Mouse (Mus musculus): Measurements from ENCODE around the gene Ptpdc1. TPM values are rescaled to one million over a fixed set of nuclear protein-coding genes. Genes with fewer than 3 reads are reported as not detected.

The Ptpdc1 gene
- polyA plus RNA-seq, 1 experiment from 2014 or later: 15.6 TPM

DNA sequence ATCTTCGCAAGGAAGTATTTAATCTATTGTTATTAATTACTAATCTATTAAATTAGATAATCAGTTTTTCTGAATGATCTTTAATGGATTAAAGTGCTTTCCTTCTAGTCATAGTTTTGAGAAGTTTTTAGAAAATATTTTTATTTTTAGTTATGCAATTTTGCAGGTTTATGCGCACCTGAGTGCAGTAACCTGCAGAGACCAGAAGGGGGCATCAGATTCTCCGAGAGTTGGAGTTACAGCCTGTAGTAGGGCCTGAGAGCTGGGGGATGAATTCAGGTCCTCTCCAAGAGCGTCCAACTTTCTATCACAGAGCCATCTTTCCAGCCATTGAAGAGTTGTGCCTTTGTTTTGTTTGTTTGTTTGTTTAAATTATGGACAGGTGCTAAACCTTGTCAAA lies 21.2 kb upstream of the Ptpdc1 start:
- no peaks in the 10 kb centered on the region for H3K9me3 ChIP-seq (ENCODE audit: control insufficient read depth, low read length)
- H3K9ac ChIP-seq (ENCODE audit: low read depth, low read length): no peak overlapping the region
- 90% methylated on average over 4 of the region's 4 CpGs for WGBS
- no peak for DNase-seq (ENCODE audit: low spot score)
- no peak overlapping the region for H3K4me2 ChIP-seq (ENCODE audit: low read depth, low read length)
- ATAC-seq (ENCODE audit: low read depth): no peak
- no peak overlapping the region for H3K27ac ChIP-seq (replicated peaks; ENCODE audit: low read depth, low read length)
- H3K36me3 ChIP-seq (ENCODE audit: control insufficient read depth, insufficient read depth, low read length): no peaks in the 10 kb centered on the region
- H3K4me3 ChIP-seq (ENCODE audit: low read depth, low read length): no peak overlapping the region
- H3K4me1 ChIP-seq (ENCODE audit: control insufficient read depth, insufficient read depth, low read length): no peaks in the 10 kb centered on the region
- no peaks in the 10 kb centered on the region for H3K27me3 ChIP-seq (replicated peaks; ENCODE audit: control insufficient read depth, insufficient read depth, low read length)

DNA sequence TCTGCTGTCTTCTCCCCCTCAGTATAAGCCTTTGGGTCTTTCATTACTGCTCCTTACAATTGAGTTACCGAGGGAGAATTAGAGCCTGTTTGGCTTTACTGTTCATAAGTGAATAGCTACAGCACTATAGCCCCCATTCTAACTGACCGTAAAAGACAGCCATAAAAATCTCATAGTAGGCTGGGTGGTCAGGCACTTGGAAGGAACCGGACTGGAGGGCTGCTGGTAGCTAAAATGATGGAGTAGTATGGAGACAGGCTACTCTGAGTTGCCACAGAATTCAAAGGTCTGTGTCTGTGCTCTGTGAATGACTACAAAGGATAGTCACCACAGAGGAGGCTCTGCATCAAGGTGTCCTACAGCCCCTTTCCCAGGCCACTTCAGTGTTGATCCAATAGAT lies 18.5 kb upstream of the Ptpdc1 start:
- 83% methylated on average over 3 of the region's 3 CpGs for WGBS
- H3K9me3 ChIP-seq (ENCODE audit: control insufficient read depth, low read length): no peaks in the 10 kb centered on the region
- H3K36me3 ChIP-seq (ENCODE audit: control insufficient read depth, insufficient read depth, low read length): no peaks in the 10 kb centered on the region
- H3K27ac ChIP-seq (replicated peaks; ENCODE audit: low read depth, low read length): no peak overlapping the region
- H3K9ac ChIP-seq (ENCODE audit: low read depth, low read length): no peak overlapping the region
- H3K4me3 ChIP-seq (ENCODE audit: low read depth, low read length): no peak overlapping the region
- DNase-seq (ENCODE audit: low spot score) (no peak), ATAC-seq (ENCODE audit: low read depth) (no peak)
- H3K4me1 ChIP-seq (ENCODE audit: control insufficient read depth, insufficient read depth, low read length): no peaks in the 10 kb centered on the region
- no peak overlapping the region for H3K4me2 ChIP-seq (ENCODE audit: low read depth, low read length)
- no peaks in the 10 kb centered on the region for H3K27me3 ChIP-seq (replicated peaks; ENCODE audit: control insufficient read depth, insufficient read depth, low read length)

DNA sequence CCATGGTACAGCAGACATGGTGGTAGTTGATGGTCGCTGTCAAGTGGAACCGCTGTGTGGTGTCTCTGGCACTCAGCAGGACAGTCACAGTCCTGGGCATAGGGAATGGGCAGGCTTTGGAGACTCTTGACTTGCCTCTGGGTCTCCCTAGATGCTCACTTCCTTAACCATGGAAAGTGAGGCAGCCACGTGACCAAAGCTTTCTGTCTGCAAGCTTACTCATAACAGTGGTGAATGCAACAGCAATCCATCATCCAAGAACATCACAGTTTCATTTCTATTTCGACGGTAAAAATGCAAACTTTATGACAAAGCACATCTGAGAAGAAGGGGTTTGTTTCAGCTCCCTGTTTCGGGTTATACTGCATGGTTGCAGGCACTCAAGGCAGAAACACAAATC lies 17.6 kb upstream of the Ptpdc1 start:
- Histone ChIP-seq H3K4me2 (ENCODE audit: low read depth, low read length) (no peak overlapping the region), H3K4me1 (ENCODE audit: control insufficient read depth, insufficient read depth, low read length) (no peaks in the 10 kb centered on the region), H3K36me3 (ENCODE audit: control insufficient read depth, insufficient read depth, low read length) (no peaks in the 10 kb centered on the region), H3K4me3 (ENCODE audit: low read depth, low read length) (no peak overlapping the region), H3K27ac (replicated peaks; ENCODE audit: low read depth, low read length) (no peak overlapping the region), H3K27me3 (replicated peaks; ENCODE audit: control insufficient read depth, insufficient read depth, low read length) (no peaks in the 10 kb centered on the region), H3K9ac (ENCODE audit: low read depth, low read length) (no peak overlapping the region), H3K9me3 (ENCODE audit: control insufficient read depth, low read length) (no peaks in the 10 kb centered on the region)
- WGBS: 86% methylated on average over 6 of the region's 6 CpGs
- no peak for ATAC-seq (ENCODE audit: low read depth)
- no peak for DNase-seq (ENCODE audit: low spot score)

- Histone ChIP-seq H3K4me3 (ENCODE audit: low read depth, low read length) (no peak overlapping the region), H3K9me3 (ENCODE audit: control insufficient read depth, low read length) (no peaks in the 10 kb centered on the region), H3K36me3 (ENCODE audit: control insufficient read depth, insufficient read depth, low read length) (no peaks in the 10 kb centered on the region), H3K27me3 (replicated peaks; ENCODE audit: control insufficient read depth, insufficient read depth, low read length) (no peaks in the 10 kb centered on the region), H3K4me2 (ENCODE audit: low read depth, low read length) (no peak overlapping the region), H3K27ac (replicated peaks; ENCODE audit: low read depth, low read length) (no peak overlapping the region), H3K9ac (ENCODE audit: low read depth, low read length) (no peak overlapping the region), H3K4me1 (ENCODE audit: control insufficient read depth, insufficient read depth, low read length) (no peaks in the 10 kb centered on the region)
- DNase-seq (ENCODE audit: low spot score): peak; percentile 87
- ATAC-seq (ENCODE audit: low read depth): peak; percentile 60; the same call in 1 of the 2 replicates
Observed at GRCm38 (mm10) chr13:48639570-48639969, 14.1 kb upstream of the Ptpdc1 start.

- no peak overlapping the region for H3K4me2 ChIP-seq (ENCODE audit: low read depth, low read length)
- H3K27ac ChIP-seq (replicated peaks; ENCODE audit: low read depth, low read length): no peak overlapping the region
- H3K36me3 ChIP-seq (ENCODE audit: control insufficient read depth, insufficient read depth, low read length): no peaks in the 10 kb centered on the region
- no peaks in the 10 kb centered on the region for H3K4me1 ChIP-seq (ENCODE audit: control insufficient read depth, insufficient read depth, low read length)
- H3K27me3 ChIP-seq (replicated peaks; ENCODE audit: control insufficient read depth, insufficient read depth, low read length): no peaks in the 10 kb centered on the region
- ATAC-seq (ENCODE audit: low read depth): no peak
- no peaks in the 10 kb centered on the region for H3K9me3 ChIP-seq (ENCODE audit: control insufficient read depth, low read length)
- DNase-seq (ENCODE audit: low spot score): no peak
- 43% methylated on average over 2 of the region's 2 CpGs for WGBS
- H3K9ac ChIP-seq (ENCODE audit: low read depth, low read length): no peak overlapping the region
- no peak overlapping the region for H3K4me3 ChIP-seq (ENCODE audit: low read depth, low read length)
Observed at GRCm38 (mm10) chr13:48637706-48638105, 12.2 kb upstream of the Ptpdc1 start.

- WGBS: 74% methylated on average over 5 of the region's 5 CpGs
- no peak for ATAC-seq (ENCODE audit: low read depth)
Observed at GRCm38 (mm10) chr13:48631691-48632090, 6.2 kb upstream of the Ptpdc1 start.

DNA sequence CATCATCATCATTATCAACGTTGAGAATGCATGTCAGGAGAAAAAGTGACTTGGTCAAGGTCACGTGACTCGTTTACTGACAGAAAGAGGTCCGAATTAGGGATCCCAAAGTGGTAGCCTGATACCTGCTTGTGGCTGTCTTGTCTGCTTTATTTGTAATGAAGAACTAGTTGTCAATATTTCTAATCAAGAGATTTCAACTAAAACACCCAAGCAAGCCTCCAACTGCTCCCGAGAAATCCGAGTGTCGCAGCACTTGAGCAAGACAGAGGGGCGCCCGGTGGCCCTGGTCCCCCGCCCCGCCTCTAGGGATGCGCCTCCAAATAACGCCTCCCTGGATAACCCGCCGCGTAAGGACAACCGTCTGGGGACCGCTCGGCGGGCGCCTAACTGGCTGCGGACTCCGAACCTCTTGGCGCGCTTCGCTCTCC lies 481 bp downstream of the Ptpdc1 start:
- peak overlapping the region; percentile 92 for H3K9ac ChIP-seq (ENCODE audit: low read depth, low read length)
- H3K36me3 ChIP-seq (ENCODE audit: control insufficient read depth, insufficient read depth, low read length): no peaks in the 10 kb centered on the region
- peak overlapping the region; percentile 90 for H3K27ac ChIP-seq (replicated peaks; ENCODE audit: low read depth, low read length)
- no peaks in the 10 kb centered on the region for H3K27me3 ChIP-seq (replicated peaks; ENCODE audit: control insufficient read depth, insufficient read depth, low read length)
- H3K9me3 ChIP-seq (ENCODE audit: control insufficient read depth, low read length): no peaks in the 10 kb centered on the region
- peak; percentile 73 for ATAC-seq (ENCODE audit: low read depth)
- H3K4me2 ChIP-seq (ENCODE audit: low read depth, low read length): peak overlapping the region; percentile 79
- H3K4me1 ChIP-seq (ENCODE audit: control insufficient read depth, insufficient read depth, low read length): peaks cover 5% of the 10 kb centered on the region; the same call in 1 of the 2 replicates
- 2% methylated on average over 23 of the region's 26 CpGs for WGBS
- peak overlapping the region; percentile 83 for H3K4me3 ChIP-seq (ENCODE audit: low read depth, low read length)
- DNase-seq (ENCODE audit: low spot score): no peak

More at GRCm38 (mm10) chr13:48631691-48632090, 6.2 kb upstream of the Ptpdc1 start:
- DNase-seq (ENCODE audit: low spot score): no peak
- Histone ChIP-seq H3K36me3 (ENCODE audit: control insufficient read depth, insufficient read depth, low read length) (no peaks in the 10 kb centered on the region), H3K4me3 (ENCODE audit: low read depth, low read length) (no peak overlapping the region), H3K27me3 (replicated peaks; ENCODE audit: control insufficient read depth, insufficient read depth, low read length) (no peaks in the 10 kb centered on the region), H3K9me3 (ENCODE audit: control insufficient read depth, low read length) (no peaks in the 10 kb centered on the region), H3K9ac (ENCODE audit: low read depth, low read length) (no peak overlapping the region), H3K4me1 (ENCODE audit: control insufficient read depth, insufficient read depth, low read length) (no peaks in the 10 kb centered on the region), H3K4me2 (ENCODE audit: low read depth, low read length) (no peak overlapping the region), H3K27ac (replicated peaks; ENCODE audit: low read depth, low read length) (no peak overlapping the region)

- Histone ChIP-seq H3K9me3 (ENCODE audit: control insufficient read depth, low read length) (peaks cover 15% of the 10 kb centered on the region), H3K9ac (ENCODE audit: low read depth, low read length) (no peak overlapping the region), H3K27me3 (replicated peaks; ENCODE audit: control insufficient read depth, insufficient read depth, low read length) (no peaks in the 10 kb centered on the region), H3K4me2 (ENCODE audit: low read depth, low read length) (no peak overlapping the region), H3K4me3 (ENCODE audit: low read depth, low read length) (no peak overlapping the region), H3K36me3 (ENCODE audit: control insufficient read depth, insufficient read depth, low read length) (no peaks in the 10 kb centered on the region), H3K27ac (replicated peaks; ENCODE audit: low read depth, low read length) (peak overlapping the region; percentile 36), H3K4me1 (ENCODE audit: control insufficient read depth, insufficient read depth, low read length) (peaks cover 10% of the 10 kb centered on the region)
- ATAC-seq (ENCODE audit: low read depth) (peak; percentile 55), DNase-seq (ENCODE audit: low spot score) (peak; percentile 74)
- 34% methylated on average over 4 of the region's 4 CpGs for WGBS
Observed at GRCm38 (mm10) chr13:48618890-48619289, 6.6 kb downstream of the Ptpdc1 start.

DNA sequence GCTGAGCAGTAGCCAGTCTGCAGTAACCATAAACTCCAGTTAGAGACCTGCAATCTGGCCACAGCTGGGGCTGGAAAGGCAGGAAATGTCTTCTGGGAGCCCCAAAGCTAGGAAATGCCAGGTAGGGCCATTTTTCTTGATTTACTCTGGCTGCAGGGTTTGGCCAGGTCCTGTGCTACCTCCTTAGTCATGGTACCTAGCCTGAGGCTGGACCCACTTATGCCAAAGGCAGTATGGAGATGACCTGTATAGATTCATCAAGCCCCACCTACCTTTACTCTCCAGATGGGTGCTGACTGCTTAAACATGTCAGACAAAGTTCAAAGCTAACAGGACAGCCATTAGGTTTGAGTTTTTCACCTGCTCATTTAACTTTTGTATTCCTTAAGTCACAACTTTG lies 7.7 kb downstream of the Ptpdc1 start:
- Histone ChIP-seq H3K9ac (ENCODE audit: low read depth, low read length) (no peak overlapping the region), H3K27ac (replicated peaks; ENCODE audit: low read depth, low read length) (no peak overlapping the region)
- no peak for ATAC-seq (ENCODE audit: low read depth)

More for the DNA sequence above, 7.7 kb downstream of the Ptpdc1 start:
- DNase-seq (ENCODE audit: low spot score): no peak
- no peak overlapping the region for H3K4me2 ChIP-seq (ENCODE audit: low read depth, low read length)
- H3K9me3 ChIP-seq (ENCODE audit: control insufficient read depth, low read length): peaks cover 15% of the 10 kb centered on the region
- H3K27me3 ChIP-seq (replicated peaks; ENCODE audit: control insufficient read depth, insufficient read depth, low read length): no peaks in the 10 kb centered on the region
- H3K4me3 ChIP-seq (ENCODE audit: low read depth, low read length): no peak overlapping the region
- no peaks in the 10 kb centered on the region for H3K36me3 ChIP-seq (ENCODE audit: control insufficient read depth, insufficient read depth, low read length)
- peaks cover 10% of the 10 kb centered on the region for H3K4me1 ChIP-seq (ENCODE audit: control insufficient read depth, insufficient read depth, low read length)
